Mouse (Mus musculus): ENCODE measurements around the gene Ntn4.

- TF ChIP-seq CTCF (IDR thresholded peaks at IDR 0.05; ENCODE audit: low read depth, low read length), result no peak
- TF ChIP-seq POLR2AphosphoS5 (IDR thresholded peaks at IDR 0.05; ENCODE audit: insufficient replicate concordance, low read depth, low read length), result no peak
Observed at GRCm38 (mm10) chr10:93641821-93642746, 1.6 kb downstream of the Ntn4 start.
